Mouse (Mus musculus) spleen, adult 2 months (tissue): Measurements from ENCODE around the gene Ppfibp1.

Experiments used
- CTCF ChIP-seq: fragments of 200-500 bp; IDR thresholded peaks from 2 replicates; pipeline ENCODE4 v1.5.1; 2011; ENCODE audit warnings: mild to moderate bottlenecking, inconsistent platforms; ENCODE audit not compliant: insufficient read depth, insufficient read length, insufficient replicate concordance; ENCODE audit errors: extremely low read depth
- POLR2A ChIP-seq: fragments of 200-500 bp; IDR thresholded peaks from 2 replicates; pipeline ENCODE4 v1.6.1; 2011; ENCODE audit warnings: low read depth, low read length, inconsistent platforms

DNA sequence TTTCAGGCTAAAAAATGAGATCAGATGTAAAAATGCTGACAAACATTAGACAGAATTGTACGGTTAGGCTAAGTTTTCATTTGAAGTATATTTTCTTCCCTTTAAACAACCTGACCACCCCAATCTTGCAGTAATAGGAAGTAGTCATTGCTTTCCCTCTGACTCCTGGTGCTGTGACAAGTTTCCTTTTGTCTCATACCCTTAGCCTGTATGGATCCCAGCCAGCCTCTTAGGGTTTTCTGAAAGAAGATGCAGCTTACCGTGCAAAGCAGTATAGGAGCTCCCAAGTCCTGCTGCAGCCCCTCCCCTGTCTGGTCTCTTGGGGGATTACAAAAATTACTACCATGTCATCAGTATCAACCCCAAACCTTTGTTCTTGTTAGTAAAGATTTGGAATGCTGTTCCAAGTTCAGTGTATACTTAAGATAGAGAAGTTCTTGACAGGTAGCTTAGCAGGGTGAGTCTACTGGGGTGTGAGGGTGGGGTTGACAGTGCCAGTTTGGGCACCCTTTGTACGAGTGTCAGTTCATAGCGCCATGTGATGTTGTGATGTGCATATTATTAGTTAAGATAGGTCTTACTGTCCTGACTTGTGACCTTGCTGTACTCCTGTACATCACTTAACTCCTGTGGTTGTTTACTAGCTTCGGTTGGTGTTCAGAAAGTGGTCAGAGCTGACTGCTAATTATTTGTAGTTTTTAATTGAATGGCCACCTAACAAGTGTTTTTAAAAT lies 18.9 kb downstream of the Ppfibp1 start:
- TF ChIP-seq CTCF (no peak), POLR2A (no peak)
